Mouse (Mus musculus) lung, adult 2 months (tissue): ENCODE data around the gene Kcnj11. TPM values are rescaled to one million over a fixed set of nuclear protein-coding genes. Genes with fewer than 3 reads are reported as not detected.

Experiments used
- DNase-seq: peaks from one replicate; pipeline ENCODE4 v3.0.0; 2022
- H3K4me1 ChIP-seq: fragments of 200-500 bp; 2 replicates; pipeline ENCODE4 v1.6.1; 2011; ENCODE audit warnings: low read length; ENCODE audit not compliant: control insufficient read depth, insufficient read depth
- H3K4me3 ChIP-seq: fragments of 200-500 bp; replicated peaks from 2 replicates; pipeline ENCODE3; 2011; ENCODE audit warnings: low read depth, mild to moderate bottlenecking, control low read depth, low read length; ENCODE audit errors: extremely low read depth
- CTCF ChIP-seq: fragments of 200-500 bp; IDR thresholded peaks from 2 replicates; pipeline ENCODE4 v1.5.1; 2011; ENCODE audit warnings: mild to moderate bottlenecking, low read length, control low read depth; ENCODE audit not compliant: insufficient read depth
- POLR2A ChIP-seq: fragments of 200-500 bp; IDR thresholded peaks from 2 replicates; pipeline ENCODE4 v1.6.1; 2011; ENCODE audit warnings: low read depth, mild to moderate bottlenecking, control low read depth, low read length, borderline replicate concordance; ENCODE audit errors: extremely low read depth
- WGBS: fragments of 180-500 bp; shearing (Covaris S2); methylation state at CpG from one replicate; pipeline ENCODE4 v1.1.7; 2018; 5-methylcytosine and 5-hydroxymethylcytosine counted together
- polyA plus RNA-seq: library from polyadenylated mRNA; depleted of rRNA; stranded (reverse); fragments of >200 nt; gene quantifications from 2 replicates; pipeline ENCODE4 v1.2.3, GENCODE M21; 2012

Kcnj11 gene
- polyA plus RNA-seq, 1 experiment, result 4.9 TPM

DNA sequence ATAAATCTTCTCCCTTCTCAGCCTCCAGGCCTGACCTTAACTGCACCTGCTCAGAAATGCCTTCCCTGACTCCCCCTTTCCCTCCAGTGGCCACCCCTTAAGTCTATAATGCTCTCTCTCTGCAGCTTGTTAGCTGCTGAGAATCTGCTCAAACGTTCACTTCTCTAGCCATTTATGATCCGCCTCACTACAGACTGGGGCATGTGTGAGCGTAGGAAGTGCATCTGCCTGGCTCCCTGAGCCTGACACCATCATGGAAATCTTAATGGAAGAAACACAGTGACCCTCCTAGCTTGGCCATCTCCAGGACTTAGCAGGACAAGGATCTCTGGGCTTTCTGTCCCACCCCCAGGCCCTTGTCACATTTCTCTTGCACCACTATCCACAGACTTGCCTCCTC is 9.5 kb upstream of the Kcnj11 start:
- no peak for DNase-seq
- 70% methylated on average over 3 of the region's 3 CpGs for WGBS
- no peaks in the 10 kb centered on the region for H3K4me1 ChIP-seq
- no peak overlapping the region for H3K4me3 ChIP-seq
- TF ChIP-seq POLR2A (no peak), CTCF (no peak)

DNA sequence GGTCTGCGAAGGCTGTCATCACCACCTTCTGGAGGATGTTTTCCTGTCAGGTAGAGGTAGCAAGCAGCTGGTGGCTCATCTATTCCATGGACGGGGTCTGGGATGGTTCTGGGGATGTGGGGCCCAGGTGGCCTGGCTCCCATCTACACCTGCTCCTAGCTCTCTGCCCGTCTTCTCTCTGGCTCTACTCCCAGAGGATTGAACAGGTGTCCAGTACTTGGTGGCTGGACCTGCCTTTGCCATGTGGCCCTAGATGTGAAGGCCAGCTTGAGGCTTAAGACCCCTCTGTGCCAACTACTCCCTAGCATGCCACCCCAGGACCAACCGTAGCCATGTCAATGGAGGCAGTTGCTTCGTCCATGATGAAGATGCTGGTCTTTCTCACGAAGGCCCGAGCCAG is 4.9 kb upstream of the Kcnj11 start:
- H3K4me1 ChIP-seq, result no peaks in the 10 kb centered on the region
- H3K4me3 ChIP-seq, result no peak overlapping the region
- no peak for TF ChIP-seq POLR2A
- no peak for DNase-seq
- WGBS, result 89% methylated on average over 7 of the region's 7 CpGs

DNA sequence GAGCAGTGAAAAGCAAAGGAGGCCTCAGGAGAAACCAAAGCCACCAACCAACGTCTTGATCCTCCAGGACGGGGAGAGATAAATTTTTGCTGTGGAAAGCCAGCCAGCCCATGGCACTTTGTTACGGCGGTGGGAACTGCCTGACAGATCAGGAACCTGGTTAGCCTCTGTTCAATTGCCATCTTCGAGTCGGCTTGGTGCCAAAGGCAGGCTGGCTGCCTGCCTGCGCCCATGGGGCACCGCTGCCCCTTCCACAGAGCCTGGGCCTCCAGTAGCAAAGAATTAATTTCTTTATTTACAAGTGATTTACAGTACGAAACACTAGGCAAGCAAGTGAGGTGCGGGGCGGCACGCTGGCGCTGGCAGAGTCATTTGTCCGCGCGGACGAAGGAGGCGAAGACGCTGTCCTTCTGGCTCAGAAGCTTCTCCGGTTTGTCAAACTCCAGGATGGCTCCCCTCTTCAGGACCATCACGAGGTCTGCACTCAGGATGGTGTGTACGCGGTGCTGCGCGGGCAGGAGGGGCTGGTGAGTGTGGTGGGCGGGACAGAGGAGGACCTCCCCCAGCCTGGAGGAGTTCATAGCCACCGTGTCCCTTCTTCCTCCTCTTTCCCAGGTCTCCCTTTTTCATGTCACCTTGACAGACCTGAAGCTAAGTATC is 3.8 kb upstream of the Kcnj11 start:
- Histone ChIP-seq H3K4me3 (no peak overlapping the region), H3K4me1 (no peaks in the 10 kb centered on the region)
- WGBS, result 76% methylated on average over 27 of the region's 27 CpGs
- TF ChIP-seq CTCF, result no peak
- no peak for TF ChIP-seq POLR2A
- DNase-seq, result no peak

DNA sequence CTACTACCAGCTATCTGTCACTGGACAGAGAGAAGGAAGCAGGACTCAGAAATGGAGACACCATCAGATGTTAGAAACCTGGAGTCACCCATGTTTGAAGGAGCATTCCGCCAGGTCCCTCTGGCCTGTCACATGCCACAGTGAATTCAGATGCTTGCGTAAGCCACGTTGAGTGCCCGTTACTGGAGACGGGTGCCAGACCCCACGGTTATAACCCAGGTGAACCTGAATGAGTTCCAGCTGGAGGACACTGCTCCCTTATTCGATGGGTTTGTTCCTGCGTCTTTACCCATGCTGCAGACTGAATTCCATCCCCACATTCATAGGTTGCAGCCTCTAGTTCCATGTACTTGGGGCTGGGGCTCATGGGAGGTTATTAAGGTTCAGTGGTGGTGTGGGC is 3.2 kb upstream of the Kcnj11 start:
- no peak for TF ChIP-seq POLR2A
- no peak for DNase-seq
- Histone ChIP-seq H3K4me1 (no peaks in the 10 kb centered on the region), H3K4me3 (no peak overlapping the region)
- WGBS, result 78% methylated on average over 8 of the region's 8 CpGs

DNA sequence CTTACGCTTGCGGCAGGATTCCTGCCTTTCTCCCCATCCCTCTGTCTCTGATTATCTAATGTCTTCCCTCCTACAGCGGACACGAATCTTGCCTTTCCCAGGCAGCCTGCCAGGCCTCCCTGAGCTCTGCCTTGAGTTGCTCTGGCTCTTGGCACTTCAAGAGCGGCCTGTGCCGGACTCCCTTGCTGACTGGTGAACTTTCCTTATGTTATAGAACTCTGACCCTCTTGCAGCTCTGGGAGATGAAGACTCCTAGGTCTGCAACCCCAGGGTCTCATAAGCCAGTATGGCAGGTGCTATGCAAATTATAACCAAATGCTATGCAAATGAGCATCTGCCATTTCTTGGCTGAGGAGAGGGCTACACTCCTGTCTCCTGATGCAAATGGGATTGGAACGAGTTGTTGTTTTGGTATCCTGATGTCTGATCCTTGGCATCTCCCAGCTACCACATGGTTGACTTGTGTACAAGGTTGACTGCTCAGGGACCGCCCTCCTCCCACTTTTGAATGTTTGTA is 2.6 kb upstream of the Kcnj11 start:
- TF ChIP-seq CTCF (no peak), POLR2A (no peak)
- Histone ChIP-seq H3K4me1 (no peaks in the 10 kb centered on the region), H3K4me3 (no peak overlapping the region)
- WGBS, result 72% methylated on average over 8 of the region's 8 CpGs
- no peak for DNase-seq

DNA sequence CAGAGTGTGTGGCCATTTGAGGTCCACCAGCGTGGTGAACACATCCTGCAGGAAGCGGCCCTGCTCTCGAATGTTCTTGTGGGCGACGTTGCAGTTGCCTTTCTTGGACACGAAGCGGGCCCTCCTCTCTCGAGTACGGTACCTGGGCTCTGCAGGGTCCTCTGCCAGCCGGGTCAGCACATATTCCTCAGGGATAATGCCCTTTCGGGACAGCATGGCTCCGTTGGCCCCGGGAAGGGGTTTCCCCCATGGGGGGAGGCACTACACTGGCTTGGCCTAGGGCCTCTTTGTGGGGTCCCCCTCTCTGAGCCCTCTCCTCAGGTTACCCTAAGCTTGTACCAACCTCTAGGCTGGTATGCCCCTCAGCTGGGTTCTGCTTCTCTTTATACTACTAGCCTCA is 882 bp downstream of the Kcnj11 start:
- Histone ChIP-seq H3K4me1 (no peaks in the 10 kb centered on the region), H3K4me3 (no peak overlapping the region)
- 70% methylated on average over 13 of the region's 13 CpGs for WGBS
- TF ChIP-seq CTCF (no peak), POLR2A (no peak)
- no peak for DNase-seq

DNA sequence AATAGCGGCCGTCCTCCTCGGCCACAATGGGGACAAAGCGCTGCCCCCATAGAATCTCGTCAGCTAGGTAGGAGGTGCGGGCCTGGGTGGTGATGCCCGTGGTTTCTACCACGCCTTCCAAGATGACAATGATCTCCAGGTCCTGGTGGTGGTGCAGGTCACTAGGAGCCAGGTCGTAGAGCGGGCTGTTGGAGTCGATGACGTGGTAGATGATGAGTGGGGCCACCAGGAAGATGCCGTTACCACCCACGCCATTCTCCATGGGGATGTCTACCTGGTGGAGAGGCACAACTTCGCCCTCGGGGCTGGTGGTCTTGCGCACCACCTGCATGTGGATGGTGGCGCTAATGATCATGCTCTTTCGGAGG is 1.7 kb downstream of the Kcnj11 start:
- no peaks in the 10 kb centered on the region for H3K4me1 ChIP-seq
- TF ChIP-seq CTCF, result no peak
- TF ChIP-seq POLR2A, result no peak
- 90% methylated on average over 19 of the region's 19 CpGs for WGBS
- no peak overlapping the region for H3K4me3 ChIP-seq
- DNase-seq, result no peak

DNA sequence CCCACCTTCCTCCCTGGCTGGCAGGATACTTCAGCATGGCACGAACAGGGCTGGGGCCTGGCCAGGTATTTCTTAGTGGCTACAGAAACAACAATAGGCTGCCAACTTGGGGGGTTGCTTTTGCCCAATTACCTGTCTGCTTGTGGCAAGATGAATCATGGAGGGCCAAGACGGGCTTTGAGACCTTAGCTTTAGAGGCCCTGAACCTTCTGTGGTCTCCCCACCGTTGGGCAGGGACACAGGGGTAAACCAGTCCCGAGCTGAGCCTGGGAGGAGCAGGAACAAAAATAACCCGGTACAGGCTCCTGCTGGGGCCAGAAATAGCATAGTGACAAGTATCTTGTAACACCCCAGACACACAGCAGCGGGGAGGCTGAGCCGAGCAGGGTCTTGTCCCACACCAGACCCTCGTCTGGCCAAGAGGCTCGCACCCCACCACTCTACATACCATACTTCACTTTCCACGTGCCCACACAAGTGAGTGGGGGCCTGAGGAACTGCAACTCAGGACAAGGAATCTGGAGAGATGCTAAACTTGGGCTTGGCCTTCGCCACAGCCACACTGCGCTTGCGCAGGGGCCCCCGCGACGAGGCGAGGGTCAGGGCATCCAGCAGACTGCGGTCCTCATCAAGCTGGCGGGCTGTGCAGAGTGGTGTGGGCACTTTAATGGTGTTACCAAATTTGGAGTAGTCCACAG is 2.2 kb downstream of the Kcnj11 start:
- TF ChIP-seq POLR2A (no peak), CTCF (no peak)
- WGBS, result 70% methylated on average over 19 of the region's 19 CpGs
- no peak for DNase-seq
- Histone ChIP-seq H3K4me3 (no peak overlapping the region), H3K4me1 (no peaks in the 10 kb centered on the region)

DNA sequence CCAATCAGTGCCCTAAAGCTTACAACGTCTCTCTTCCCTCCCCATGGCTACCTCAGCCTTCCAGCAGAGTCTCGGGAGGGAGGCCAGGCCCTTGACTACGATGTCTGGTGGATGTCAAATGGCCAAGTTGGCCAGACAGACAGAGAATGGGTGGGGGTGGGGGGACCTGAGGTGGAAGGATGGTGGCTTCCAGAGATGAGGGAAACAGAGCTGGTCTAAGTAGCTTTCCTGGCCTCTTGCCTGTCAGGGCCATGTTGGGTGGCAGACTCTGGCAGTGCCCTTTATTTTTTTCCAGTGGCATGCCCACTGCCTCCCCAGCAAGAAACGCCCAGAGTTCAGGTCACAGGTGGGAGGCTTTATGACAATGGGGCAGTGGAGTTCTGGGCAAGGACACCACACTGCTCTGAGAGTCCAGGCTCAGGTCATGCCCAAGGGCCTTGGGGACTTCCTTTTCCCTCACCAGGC is 3.2 kb downstream of the Kcnj11 start:
- TF ChIP-seq CTCF (no peak), POLR2A (no peak)
- Histone ChIP-seq H3K4me1 (no peaks in the 10 kb centered on the region), H3K4me3 (no peak overlapping the region)
- 48% methylated on average over 4 of the region's 4 CpGs for WGBS
- no peak for DNase-seq

DNA sequence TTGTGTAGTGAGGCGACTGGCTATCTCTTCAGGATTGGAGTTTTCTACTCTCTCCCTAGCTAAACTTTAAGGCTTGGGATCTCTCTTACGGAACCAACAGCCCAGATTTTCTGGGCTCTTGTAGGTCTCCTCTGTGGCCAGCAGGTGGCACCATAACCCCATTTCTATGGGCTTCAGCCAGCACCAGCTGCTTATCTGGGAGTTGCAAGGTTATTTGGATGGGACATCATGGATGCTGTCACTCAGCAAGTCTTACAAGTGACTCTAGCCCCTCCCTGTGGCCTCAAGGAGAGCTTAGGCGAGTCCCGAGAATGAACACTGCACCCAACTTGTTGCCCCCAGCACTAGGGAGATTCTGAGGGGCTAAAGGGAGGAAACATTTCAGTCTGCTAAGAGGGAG is 4.4 kb downstream of the Kcnj11 start:
- WGBS, result 3% methylated on average over 4 of the region's 4 CpGs
- DNase-seq, result peak; percentile 46
- Histone ChIP-seq H3K4me3 (no peak overlapping the region), H3K4me1 (no peaks in the 10 kb centered on the region)
- TF ChIP-seq CTCF (peak; percentile 87), POLR2A (no peak)

DNA sequence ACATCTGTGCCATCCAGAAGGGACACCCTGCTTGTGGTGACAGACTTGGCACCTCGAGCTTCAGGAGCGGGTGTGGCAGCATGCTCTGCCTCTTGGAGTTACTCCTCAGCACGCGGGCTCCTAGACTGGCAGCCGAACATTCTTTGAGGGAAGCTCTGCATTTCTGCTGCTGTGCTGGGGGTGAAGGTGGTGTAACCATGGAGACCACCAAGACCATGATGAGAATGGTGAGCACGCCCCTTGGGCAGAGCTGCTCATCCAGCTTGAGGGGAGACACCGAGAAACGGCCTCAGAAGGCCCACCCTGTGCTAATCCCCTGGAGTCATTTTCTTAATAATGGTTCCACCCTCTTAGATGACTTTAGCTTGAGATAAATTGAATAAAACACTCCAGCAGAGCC is 7.8 kb downstream of the Kcnj11 start:
- no peak overlapping the region for H3K4me3 ChIP-seq
- TF ChIP-seq CTCF (no peak), POLR2A (no peak)
- no peaks in the 10 kb centered on the region for H3K4me1 ChIP-seq
- 51% methylated on average over 8 of the region's 8 CpGs for WGBS
- DNase-seq, result no peak
